Mouse (Mus musculus) MEL (cell line): ENCODE results near the gene Lrtm2. TPM values are rescaled to one million over a fixed set of nuclear protein-coding genes. Genes with fewer than 3 reads are reported as not detected.
A peak's percentile ranks its signal among the peaks of the same experiment; 100 is the strongest.
"Not testable (repeated sequence)": the region's sequence is repeated elsewhere in the genome, so short reads cannot be mapped to it uniquely, and the experiment has no call there.

ENCODE experiments used
- DNase-seq: peaks from one replicate; pipeline ENCODE4 v3.0.0; 2011; ENCODE audit warnings: low read depth, low spot score
- H3K27ac ChIP-seq: 2 replicates; pipeline ENCODE4 v1.5.1; 2012; ENCODE audit warnings: low read depth, mild to moderate bottlenecking, control low read depth, low read length, moderate library complexity; ENCODE audit not compliant: control insufficient read depth
- H3K27me3 ChIP-seq, 2 experiments: fragments of 150-350 bp in 1 of 2; sonication (generic) in 1 of 2; 2 replicates each; pipeline ENCODE4 v1.6.1; 2012; ENCODE audit warnings: low read length in 2 of 2, mild to moderate bottlenecking in 2 of 2, improper control_type of control experiment in 1 of 2, moderate library complexity in 1 of 2; ENCODE audit not compliant: insufficient read depth in 2 of 2, control insufficient read depth in 1 of 2
- H3K36me3 ChIP-seq, 2 experiments: 2 replicates each; pipeline ENCODE4 v1.6.1; 2012 to 2014; ENCODE audit warnings: low read length in 2 of 2, improper control_type of control experiment in 1 of 2, inconsistent platforms in 1 of 2, mild to moderate bottlenecking in 1 of 2; ENCODE audit not compliant: insufficient read depth in 2 of 2, control insufficient read depth in 1 of 2
- H3K4me1 ChIP-seq, 2 experiments: fragments of 150-350 bp in 1 of 2; sonication (generic) in 1 of 2; 2 replicates each; pipeline ENCODE4 v1.6.1; 2012; ENCODE audit warnings: low read length in 2 of 2, improper control_type of control experiment in 1 of 2, mild to moderate bottlenecking in 1 of 2; ENCODE audit not compliant: insufficient read depth in 2 of 2, control insufficient read depth in 1 of 2
- H3K4me3 ChIP-seq, 2 experiments: fragments of 150-350 bp in 1 of 2; sonication (generic) in 1 of 2; 2 replicates each; pipeline ENCODE4 v1.5.1; 2012; ENCODE audit warnings: low read depth in 2 of 2, low read length in 2 of 2, mild to moderate bottlenecking in 2 of 2, moderate library complexity in 2 of 2, control low read depth in 1 of 2, improper control_type of control experiment in 1 of 2; ENCODE audit not compliant: control insufficient read depth in 1 of 2, insufficient read depth in 1 of 2
- H3K79me2 ChIP-seq: 2 replicates; pipeline ENCODE4 v1.6.1; 2012; ENCODE audit warnings: mild to moderate bottlenecking, low read length, moderate library complexity; ENCODE audit not compliant: control insufficient read depth, poor library complexity, insufficient read depth
- H3K9ac ChIP-seq: 2 replicates; pipeline ENCODE4 v1.6.1; 2012; ENCODE audit warnings: low read depth, mild to moderate bottlenecking, control low read depth, low read length, moderate library complexity; ENCODE audit not compliant: control insufficient read depth, poor library complexity, severe bottlenecking
- H3K9me3 ChIP-seq: fragments of 150-350 bp; sonication (generic); replicated peaks from 2 replicates; pipeline ENCODE4 v1.6.1; 2012; ENCODE audit warnings: mild to moderate bottlenecking, low read length, improper control_type of control experiment, moderate library complexity; ENCODE audit not compliant: insufficient read depth
- BHLHE40 ChIP-seq: IDR thresholded peaks from 2 replicates; pipeline ENCODE4 v1.6.1; 2012; ENCODE audit warnings: low read depth, mild to moderate bottlenecking, inconsistent platforms, low read length, improper control_type of control experiment, borderline replicate concordance
- CHD1 ChIP-seq: IDR thresholded peaks from 2 replicates; pipeline ENCODE4 v1.6.1; 2012; ENCODE audit warnings: low read depth, mild to moderate bottlenecking, inconsistent platforms, low read length, improper control_type of control experiment
- E2F4 ChIP-seq: IDR thresholded peaks from 2 replicates; pipeline ENCODE4 v1.6.1; 2011; ENCODE audit warnings: low read depth, low read length, improper control_type of control experiment, borderline replicate concordance
- ELF1 ChIP-seq: IDR thresholded peaks from 2 replicates; pipeline ENCODE4 v1.6.1; 2014; ENCODE audit warnings: low read depth, mild to moderate bottlenecking, inconsistent platforms, low read length, improper control_type of control experiment, moderate library complexity
- EP300 ChIP-seq, 2 experiments: IDR thresholded peaks; 2 replicates each; pipeline ENCODE4 v1.6.1; 2011; ENCODE audit warnings: improper control_type of control experiment in 2 of 2, low read length in 2 of 2, low read depth in 1 of 2, mild to moderate bottlenecking in 1 of 2
- ETS1 ChIP-seq: IDR thresholded peaks from 2 replicates; pipeline ENCODE4 v1.6.1; 2012; ENCODE audit warnings: low read depth, mild to moderate bottlenecking, inconsistent platforms, low read length, improper control_type of control experiment, moderate library complexity
- GATA1 ChIP-seq: IDR thresholded peaks from 2 replicates; pipeline ENCODE4 v1.6.1; 2011; ENCODE audit warnings: low read depth, low read length, improper control_type of control experiment
- MAZ ChIP-seq: IDR thresholded peaks from 2 replicates; pipeline ENCODE4 v1.6.1; 2012; ENCODE audit warnings: low read depth, mild to moderate bottlenecking, inconsistent platforms, low read length, improper control_type of control experiment
- MXI1 ChIP-seq: IDR thresholded peaks from 2 replicates; pipeline ENCODE4 v1.6.1; 2011; ENCODE audit warnings: mild to moderate bottlenecking, low read depth, low read length, improper control_type of control experiment
- POLR2A ChIP-seq, 2 experiments: IDR thresholded peaks; 2 replicates each; pipeline ENCODE4 v1.6.1; 2011 to 2012; ENCODE audit warnings: low read length in 2 of 2, mild to moderate bottlenecking in 2 of 2, control low read depth in 1 of 2, improper control_type of control experiment in 1 of 2, low read depth in 1 of 2, moderate library complexity in 1 of 2; ENCODE audit not compliant: control insufficient read depth in 1 of 2, insufficient read depth in 1 of 2, poor library complexity in 1 of 2
- POLR2AphosphoS5 ChIP-seq: IDR thresholded peaks from 2 replicates; pipeline ENCODE4 v1.6.1; 2012; ENCODE audit warnings: low read depth, borderline replicate concordance, mild to moderate bottlenecking, inconsistent platforms, low read length, moderate library complexity, mixed read lengths
- RCOR1 ChIP-seq: IDR thresholded peaks from 2 replicates; pipeline ENCODE4 v1.6.1; 2012; ENCODE audit warnings: low read depth, mild to moderate bottlenecking, inconsistent platforms, low read length, improper control_type of control experiment
- SIN3A ChIP-seq: IDR thresholded peaks from 2 replicates; pipeline ENCODE4 v1.6.1; 2012; ENCODE audit warnings: low read length, improper control_type of control experiment, inconsistent platforms
- TAL1 ChIP-seq: IDR thresholded peaks from 2 replicates; pipeline ENCODE4 v1.6.1; 2012; ENCODE audit warnings: mild to moderate bottlenecking, inconsistent platforms, low read length, moderate library complexity, mixed read lengths
- TCF12 ChIP-seq: IDR thresholded peaks from 2 replicates; pipeline ENCODE4 v1.6.1; 2014; ENCODE audit warnings: low read depth, mild to moderate bottlenecking, inconsistent platforms, low read length, improper control_type of control experiment, moderate library complexity
- ZC3H11A ChIP-seq: IDR thresholded peaks from 2 replicates; pipeline ENCODE4 v1.6.1; 2012; ENCODE audit warnings: low read depth, mild to moderate bottlenecking, inconsistent platforms, low read length, improper control_type of control experiment
- polyA plus RNA-seq, 2 experiments: library from polyadenylated mRNA; stranded (reverse) in 1 of 2; unstranded in 1 of 2; fragments of >175 nt in 1 of 2; fragments of >200 nt in 1 of 2; gene quantifications; 2 replicates each; pipeline versions ENCODE4 v1.2.1 to v1.2.4; 2012; ENCODE audit warnings: low replicate concordance in 2 of 2, low read depth in 1 of 2; ENCODE audit not compliant: insufficient read length in 2 of 2, insufficient read depth in 1 of 2, missing spikeins in 1 of 2
- total RNA-seq: library from RNA; depleted of rRNA; stranded (reverse); fragments of 300-350 nt; gene quantifications from 2 replicates; pipeline ENCODE4 v1.2.3, GENCODE M21; 2012

The Lrtm2 gene
- total and polyA plus RNA-seq, 3 experiments, result not detected

- peaks cover 18 to 22% of the 10 kb centered on the region in 2 experiments for H3K4me1 ChIP-seq
- H3K27ac ChIP-seq, result peak overlapping the region; percentile 90
- H3K27me3 ChIP-seq, result no peaks in the 10 kb centered on the region
- H3K9me3 ChIP-seq, result no peaks in the 10 kb centered on the region
- no peak overlapping the region for H3K4me3 ChIP-seq
- H3K36me3 ChIP-seq, result peaks cover 30 to 41% of the 10 kb centered on the region in 2 experiments
- 0 out of 2 replicates have a peak overlapping the region, but pooled peaks have one; percentile 35 for H3K9ac ChIP-seq
- no peak for TF ChIP-seq E2F4
- TF ChIP-seq EP300 (IDR thresholded peaks at IDR 0.05; ENCODE audit: low read depth in 1 of 2, low read length in 2 of 2), result peak; percentile 91 to 96
- TF ChIP-seq ETS1, result peak; percentile 87
- TF ChIP-seq TAL1, result peak; percentile 90
- peak; percentile 98 for TF ChIP-seq TCF12
- peak; percentile 80 for TF ChIP-seq RCOR1
- TF ChIP-seq ZC3H11A, result no peak
- TF ChIP-seq GATA1, result peak; percentile 98
- peak; percentile 40 for TF ChIP-seq SIN3A
- 0 out of 2 replicates have a peak, but pooled peaks have one; percentile 27 for TF ChIP-seq ELF1
- TF ChIP-seq, all 39 proteins: peak for 8
- DNase-seq, result peak; percentile 71
- no peaks in the 10 kb centered on the region for H3K79me2 ChIP-seq
Measured at GRCm38 (mm10) chr6:119360925-119361702, 30.5 kb upstream of the Lrtm2 start.

- H3K27me3 ChIP-seq, result not testable (repeated sequence)
Measured at GRCm38 (mm10) chr6:119360250-119360649, 29.7 kb upstream of the Lrtm2 start.

GRCm38 (mm10) chr6:119358020-119358571 lies 27.5 kb upstream of the Lrtm2 start:
- Histone ChIP-seq H3K9ac (no peak overlapping the region), H3K4me1 (peaks cover 18 to 22% of the 10 kb centered on the region in 2 experiments), H3K27me3 (no peaks in the 10 kb centered on the region), H3K9me3 (no peaks in the 10 kb centered on the region), H3K36me3 (peaks cover 23 to 30% of the 10 kb centered on the region in 2 experiments), H3K27ac (no peak overlapping the region), H3K4me3 (no peak overlapping the region), H3K79me2 (no peaks in the 10 kb centered on the region)
- no peak for DNase-seq
- TF ChIP-seq MAZ (no peak), RCOR1 (no peak), POLR2A (IDR thresholded peaks at IDR 0.05; ENCODE audit: control insufficient read depth in 1 of 2, insufficient read depth in 1 of 2, low read depth in 1 of 2, low read length in 2 of 2, poor library complexity in 1 of 2) (no peak), ELF1 (no peak), BHLHE40 (no peak), CHD1 (no peak), POLR2AphosphoS5 (no peak)

More at GRCm38 (mm10) chr6:119360250-119360649, 29.7 kb upstream of the Lrtm2 start:
- Histone ChIP-seq H3K27ac (peak overlapping the region; percentile 90), H3K4me1 (peaks cover 18 to 22% of the 10 kb centered on the region in 2 experiments), H3K36me3 (peaks cover 30 to 38% of the 10 kb centered on the region in 2 experiments)
- not testable (repeated sequence) for H3K79me2 ChIP-seq, H3K9ac ChIP-seq, H3K4me3 ChIP-seq, H3K9me3 ChIP-seq
- peak; percentile 75 for DNase-seq
- TF ChIP-seq MXI1 (peak; percentile 18; the same call in 1 of the 2 replicates), SIN3A (peak; percentile 48; the same call in 1 of the 2 replicates), ETS1 (peak; percentile 50; the same call in 1 of the 2 replicates), TCF12 (peak; percentile 39; the same call in 1 of the 2 replicates), CHD1 (peak; percentile 37; the same call in 1 of the 2 replicates)
- TF ChIP-seq, all 39 proteins: peak for 5; not testable (repeated sequence) for 34
